Mouse (Mus musculus) megakaryocyte, embryonic 14.5 days (primary cell): ENCODE measurements at regions not wholly inside any gene's neighbourhood (a gene's known extent, or its start where the extent isn't known, plus 50 kb on each side); places are given as distances from the start of the nearest gene placed in this dataset.

ENCODE experiments used
- FLI1 ChIP-seq: IDR thresholded peaks from 2 replicates; pipeline ENCODE4 v1.6.1; 2012; ENCODE audit warnings: low read length, inconsistent platforms, mixed read lengths
- GATA1 ChIP-seq: IDR thresholded peaks from 3 replicates; pipeline ENCODE4 v1.6.1; 2012; ENCODE audit warnings: mixed read lengths, low read length, inconsistent platforms, borderline replicate concordance

DNA sequence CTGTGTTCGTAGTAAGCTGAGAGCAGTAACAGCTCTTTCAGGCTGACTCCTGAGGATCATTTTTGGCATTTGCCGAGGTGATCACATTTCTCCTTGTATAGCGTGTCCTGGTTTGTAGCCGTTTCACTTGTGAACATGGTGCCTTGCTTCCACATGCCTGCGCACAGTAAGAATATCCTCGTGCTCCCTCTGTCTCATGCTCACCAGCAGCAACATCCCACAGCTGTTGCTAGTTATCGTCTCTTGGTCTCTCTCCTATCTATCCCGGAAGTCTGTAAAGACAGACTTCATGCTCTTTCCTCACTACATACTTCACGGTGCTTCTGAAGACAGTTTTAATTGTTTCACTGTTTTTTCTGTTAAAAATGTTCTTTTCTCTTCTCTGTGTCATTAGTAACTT is 331.7 kb upstream of the Tmc3 start:
- no peak for TF ChIP-seq FLI1
- TF ChIP-seq GATA1 = no peak
